Mouse (Mus musculus) forebrain, embryonic 15.5 days (tissue): ENCODE data around the gene Plscr3. TPM values are rescaled to one million over a fixed set of nuclear protein-coding genes. Genes with fewer than 3 reads are reported as not detected.
A peak's percentile ranks its signal among the peaks of the same experiment; 100 is the strongest.

ENCODE experiments used
- ATAC-seq: fragments of 200-750 bp; cut with Nextera tagmentation; replicated peaks from 2 replicates; pipeline ENCODE4 v1.8.0; 2017; ENCODE audit warnings: mild to moderate bottlenecking, moderate TSS enrichment, moderate library complexity
- H3K27ac ChIP-seq: fragments of 300-500 bp; sonication (generic); replicated peaks from 2 replicates; pipeline ENCODE4 v1.5.1; 2015; ENCODE audit warnings: mild to moderate bottlenecking, inconsistent platforms
- H3K27me3 ChIP-seq: fragments of 300-500 bp; sonication (generic); 2 replicates; pipeline ENCODE4 v1.6.1; 2015; ENCODE audit warnings: inconsistent platforms
- H3K36me3 ChIP-seq: fragments of 300-500 bp; sonication (generic); 2 replicates; pipeline ENCODE4 v1.6.1; 2015; ENCODE audit warnings: mild to moderate bottlenecking, inconsistent platforms
- H3K4me1 ChIP-seq: fragments of 300-500 bp; sonication (generic); 2 replicates; pipeline ENCODE4 v1.6.1; 2015; ENCODE audit warnings: inconsistent platforms
- H3K4me2 ChIP-seq: fragments of 300-500 bp; sonication (generic); replicated peaks from 2 replicates; pipeline ENCODE4 v1.6.1; 2015; ENCODE audit warnings: mild to moderate bottlenecking, inconsistent platforms
- H3K4me3 ChIP-seq: fragments of 300-500 bp; sonication (generic); 2 replicates; pipeline ENCODE4 v1.5.1; 2015; ENCODE audit warnings: mild to moderate bottlenecking, inconsistent platforms
- H3K9ac ChIP-seq: fragments of 300-500 bp; sonication (generic); replicated peaks from 2 replicates; pipeline ENCODE4 v1.6.1; 2015; ENCODE audit warnings: mild to moderate bottlenecking, inconsistent platforms
- H3K9me3 ChIP-seq: fragments of 300-500 bp; sonication (generic); 2 replicates; pipeline ENCODE4 v1.6.1; 2016; ENCODE audit warnings: inconsistent platforms
- WGBS: fragments of 180-500 bp; shearing (Covaris S2); methylation state at CpG from one replicate; pipeline ENCODE4 v1.1.7; 2015; ENCODE audit warnings: mixed read lengths; 5-methylcytosine and 5-hydroxymethylcytosine counted together
- polyA plus RNA-seq: library from polyadenylated mRNA; unstranded; fragments of >200 nt; fragmentation: Nextera tagmentation; extraction: Ambion mirVana; gene quantifications from 2 replicates; pipeline ENCODE4 v1.2.1, GENCODE M21; 2015

The Plscr3 gene
- polyA plus RNA-seq, 1 experiment from 2014 or later = 51.0 TPM

GRCm38 (mm10) chr11:69876186-69876585, 30.0 kb downstream of the Plscr3 start:
- H3K36me3 ChIP-seq = no peaks in the 10 kb centered on the region
- ATAC-seq = no peak
- H3K27me3 ChIP-seq = peaks cover 8% of the 10 kb centered on the region; the same call in 1 of the 2 replicates
- H3K9ac ChIP-seq = no peak overlapping the region
- H3K9me3 ChIP-seq = no peaks in the 10 kb centered on the region
- no peak overlapping the region for H3K4me3 ChIP-seq
- WGBS = 69% methylated on average over 7 of the region's 7 CpGs
- no peak overlapping the region for H3K4me2 ChIP-seq
- no peak overlapping the region for H3K27ac ChIP-seq
- peaks cover 13% of the 10 kb centered on the region for H3K4me1 ChIP-seq

- ATAC-seq = 0 out of 2 replicates have a peak, but pooled peaks have one; percentile 42
- peaks cover 15% of the 10 kb centered on the region for H3K27me3 ChIP-seq
- H3K9me3 ChIP-seq = no peaks in the 10 kb centered on the region
- H3K27ac ChIP-seq = no peak overlapping the region
- H3K9ac ChIP-seq = no peak overlapping the region
- WGBS = under 1% methylated on average over 12 of the region's 12 CpGs
- 0 out of 2 replicates have a peak overlapping the region, but pooled peaks have one; percentile 2 for H3K4me3 ChIP-seq
- H3K4me1 ChIP-seq = peaks cover 17% of the 10 kb centered on the region
- peak overlapping the region; percentile 31 for H3K4me2 ChIP-seq
- H3K36me3 ChIP-seq = no peaks in the 10 kb centered on the region
Measured at GRCm38 (mm10) chr11:69876867-69877266, 30.7 kb downstream of the Plscr3 start.

- H3K9me3 ChIP-seq = no peaks in the 10 kb centered on the region
- no peak within 1 kb of the TSS for H3K9ac ChIP-seq
- 87% methylated on average over 11 of the region's 11 CpGs for WGBS
Measured at GRCm38 (mm10) chr11:69877878-69878277, 31.7 kb downstream of the Plscr3 start, which contains the start of gene Tmem95. Gene Tmem95, minus strand, starts transcription at chr11:69878018.

GRCm38 (mm10) chr11:69878399-69878798, 32.2 kb downstream of the Plscr3 start:
- ATAC-seq = no peak

More at GRCm38 (mm10) chr11:69877878-69878277, 31.7 kb downstream of the Plscr3 start, which contains the start of gene Tmem95:
- no peak for ATAC-seq
- peaks cover 19% of the 10 kb centered on the region for H3K27me3 ChIP-seq
- H3K27ac ChIP-seq = no peak within 1 kb of the TSS
- no peaks in the 10 kb centered on the region for H3K36me3 ChIP-seq
- H3K4me2 ChIP-seq = peak within 1 kb of the TSS; percentile 31
- H3K4me1 ChIP-seq = peaks cover 17% of the 10 kb centered on the region
- H3K4me3 ChIP-seq = 0 out of 2 replicates have a peak within 1 kb of the TSS, but pooled peaks have one; percentile 2

GRCm38 (mm10) chr11:69878952-69879351, 32.8 kb downstream of the Plscr3 start:
- Histone ChIP-seq H3K27ac (no peak overlapping the region), H3K27me3 (peaks cover 19% of the 10 kb centered on the region), H3K4me2 (no peak overlapping the region), H3K4me3 (no peak overlapping the region), H3K36me3 (no peaks in the 10 kb centered on the region), H3K9me3 (no peaks in the 10 kb centered on the region), H3K4me1 (peaks cover 17% of the 10 kb centered on the region), H3K9ac (no peak overlapping the region)
- WGBS = 92% methylated on average over 6 of the region's 6 CpGs
- ATAC-seq = no peak

More at GRCm38 (mm10) chr11:69878399-69878798, 32.2 kb downstream of the Plscr3 start:
- Histone ChIP-seq H3K9ac (no peak overlapping the region), H3K27ac (no peak overlapping the region), H3K4me2 (no peak overlapping the region), H3K4me3 (no peak overlapping the region), H3K4me1 (peaks cover 17% of the 10 kb centered on the region), H3K9me3 (no peaks in the 10 kb centered on the region), H3K27me3 (peaks cover 19% of the 10 kb centered on the region), H3K36me3 (no peaks in the 10 kb centered on the region)
- 85% methylated on average over 3 of the region's 3 CpGs for WGBS

- peak overlapping the region; percentile 56; the same call in 1 of the 2 replicates for H3K4me2 ChIP-seq
- no peaks in the 10 kb centered on the region for H3K9me3 ChIP-seq
- 0 out of 2 replicates have a peak overlapping the region, but pooled peaks have one; percentile 36 for H3K4me3 ChIP-seq
Measured at GRCm38 (mm10) chr11:69879711-69880110, 33.5 kb downstream of the Plscr3 start.

GRCm38 (mm10) chr11:69880506-69880852, 34.3 kb downstream of the Plscr3 start:
- peaks cover 19% of the 10 kb centered on the region for H3K27me3 ChIP-seq
- peak overlapping the region; percentile 36 for H3K4me3 ChIP-seq
- no peaks in the 10 kb centered on the region for H3K36me3 ChIP-seq
- H3K9me3 ChIP-seq = no peaks in the 10 kb centered on the region
- ATAC-seq = peak; percentile 32
- peaks cover 17% of the 10 kb centered on the region for H3K4me1 ChIP-seq
- H3K9ac ChIP-seq = peak overlapping the region; percentile 40
- H3K27ac ChIP-seq = 0 out of 2 replicates have a peak overlapping the region, but pooled peaks have one; percentile 20
- H3K4me2 ChIP-seq = peak overlapping the region; percentile 56
- WGBS = 2% methylated on average over 18 of the region's 18 CpGs

More at GRCm38 (mm10) chr11:69879711-69880110, 33.5 kb downstream of the Plscr3 start:
- H3K9ac ChIP-seq = no peak overlapping the region
- peaks cover 19% of the 10 kb centered on the region for H3K27me3 ChIP-seq
- ATAC-seq = no peak
- peaks cover 17% of the 10 kb centered on the region for H3K4me1 ChIP-seq
- H3K27ac ChIP-seq = no peak overlapping the region
- 61% methylated on average over 15 of the region's 15 CpGs for WGBS
- no peaks in the 10 kb centered on the region for H3K36me3 ChIP-seq

- H3K27ac ChIP-seq = 0 out of 2 replicates have a peak within 1 kb of the TSS, but pooled peaks have one; percentile 20
- WGBS = under 1% methylated on average over 46 of the region's 46 CpGs
Measured at GRCm38 (mm10) chr11:69880853-69881603, 34.9 kb downstream of the Plscr3 start, which contains the start of gene Kctd11. Gene Kctd11, minus strand, starts transcription at chr11:69881406.

GRCm38 (mm10) chr11:69881787-69882670, 35.9 kb downstream of the Plscr3 start:
- H3K9ac ChIP-seq = no peak overlapping the region; the same call in 1 of the 2 replicates
- H3K27me3 ChIP-seq = peaks cover 19% of the 10 kb centered on the region
- peak overlapping the region; percentile 56 for H3K4me2 ChIP-seq
- H3K36me3 ChIP-seq = no peaks in the 10 kb centered on the region
- H3K27ac ChIP-seq = no peak overlapping the region
- H3K4me3 ChIP-seq = peak overlapping the region; percentile 36
- WGBS = 58% methylated on average over 21 of the region's 21 CpGs
- no peaks in the 10 kb centered on the region for H3K9me3 ChIP-seq
- H3K4me1 ChIP-seq = peaks cover 15% of the 10 kb centered on the region
- no peak for ATAC-seq

More at GRCm38 (mm10) chr11:69880853-69881603, 34.9 kb downstream of the Plscr3 start, which contains the start of gene Kctd11:
- Histone ChIP-seq H3K9ac (peak within 1 kb of the TSS; percentile 40), H3K4me2 (peak within 1 kb of the TSS; percentile 56), H3K4me3 (peak within 1 kb of the TSS; percentile 36), H3K36me3 (no peaks in the 10 kb centered on the region), H3K9me3 (no peaks in the 10 kb centered on the region), H3K4me1 (peaks cover 17% of the 10 kb centered on the region), H3K27me3 (peaks cover 19% of the 10 kb centered on the region)
- ATAC-seq = peak; percentile 78

GRCm38 (mm10) chr11:69883066-69883465, 36.9 kb downstream of the Plscr3 start:
- H3K36me3 ChIP-seq = no peaks in the 10 kb centered on the region
- 63% methylated on average over 4 of the region's 4 CpGs for WGBS
- no peak for ATAC-seq

GRCm38 (mm10) chr11:69883527-69884151, 37.5 kb downstream of the Plscr3 start:
- Histone ChIP-seq H3K9me3 (no peaks in the 10 kb centered on the region), H3K9ac (no peak overlapping the region), H3K27me3 (peaks cover 19% of the 10 kb centered on the region), H3K4me2 (no peak overlapping the region), H3K36me3 (no peaks in the 10 kb centered on the region), H3K4me3 (no peak overlapping the region), H3K27ac (no peak overlapping the region), H3K4me1 (peaks cover 11% of the 10 kb centered on the region)
- WGBS = 91% methylated on average over 8 of the region's 8 CpGs
- ATAC-seq = no peak

More at GRCm38 (mm10) chr11:69883066-69883465, 36.9 kb downstream of the Plscr3 start:
- peaks cover 11% of the 10 kb centered on the region for H3K4me1 ChIP-seq
- no peak overlapping the region for H3K9ac ChIP-seq
- no peak overlapping the region for H3K27ac ChIP-seq
- peaks cover 19% of the 10 kb centered on the region for H3K27me3 ChIP-seq
- H3K9me3 ChIP-seq = no peaks in the 10 kb centered on the region
- H3K4me3 ChIP-seq = no peak overlapping the region
- no peak overlapping the region for H3K4me2 ChIP-seq
